Mouse (Mus musculus): ENCODE results near the gene Mrpl40.

The Mrpl40 gene

GRCm38 (mm10) chr16:18836073-18836467, 40.6 kb downstream of the Mrpl40 start:
- in situ Hi-C loops (cut with MboI; ENCODE audit: low pct_unique_long_range_greater_than_20kb in 1 of 2, low sequenced_read_pairs in 2 of 2, unreplicated experiment in 1 of 2) = no loop called here

GRCm38 (mm10) chr16:18833486-18833885, 43.2 kb downstream of the Mrpl40 start:
- in situ Hi-C loops (cut with MboI; ENCODE audit: low pct_unique_long_range_greater_than_20kb in 1 of 2, low sequenced_read_pairs in 2 of 2, unreplicated experiment in 1 of 2) = no loop called here

DNA sequence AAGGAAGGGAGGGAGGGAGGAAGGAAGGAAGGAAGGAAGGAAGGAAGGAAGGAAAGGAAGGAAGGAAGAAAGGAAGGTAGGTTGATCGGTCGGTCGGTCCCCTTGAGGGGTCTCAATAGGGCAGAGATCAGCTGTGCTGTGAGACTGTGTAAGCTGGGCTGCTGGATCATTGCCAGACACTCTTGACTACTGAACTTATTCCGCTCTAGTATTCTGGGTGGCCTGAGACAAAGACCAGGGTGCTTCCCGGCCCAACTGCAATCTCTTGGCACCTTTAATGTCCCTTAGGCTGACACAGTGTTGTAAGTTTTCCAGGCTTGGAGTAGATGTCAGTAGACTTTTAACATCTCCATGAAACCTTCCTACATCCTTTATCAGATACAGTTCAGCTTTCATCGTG, 47.6 kb downstream of the Mrpl40 start:
- in situ Hi-C loops (cut with MboI; ENCODE audit: low pct_unique_long_range_greater_than_20kb in 1 of 2, low sequenced_read_pairs in 2 of 2, unreplicated experiment in 1 of 2) = no loop called here

GRCm38 (mm10) chr16:18828630-18829029, 48.0 kb downstream of the Mrpl40 start:
- in situ Hi-C loops (cut with MboI; ENCODE audit: low pct_unique_long_range_greater_than_20kb in 1 of 2, low sequenced_read_pairs in 2 of 2, unreplicated experiment in 1 of 2) = no loop called here

GRCm38 (mm10) chr16:18822925-18823324, 53.7 kb downstream of the Mrpl40 start:
- in situ Hi-C loops (cut with MboI; ENCODE audit: low pct_unique_long_range_greater_than_20kb in 1 of 2, low sequenced_read_pairs in 2 of 2, unreplicated experiment in 1 of 2) = no loop called here

DNA sequence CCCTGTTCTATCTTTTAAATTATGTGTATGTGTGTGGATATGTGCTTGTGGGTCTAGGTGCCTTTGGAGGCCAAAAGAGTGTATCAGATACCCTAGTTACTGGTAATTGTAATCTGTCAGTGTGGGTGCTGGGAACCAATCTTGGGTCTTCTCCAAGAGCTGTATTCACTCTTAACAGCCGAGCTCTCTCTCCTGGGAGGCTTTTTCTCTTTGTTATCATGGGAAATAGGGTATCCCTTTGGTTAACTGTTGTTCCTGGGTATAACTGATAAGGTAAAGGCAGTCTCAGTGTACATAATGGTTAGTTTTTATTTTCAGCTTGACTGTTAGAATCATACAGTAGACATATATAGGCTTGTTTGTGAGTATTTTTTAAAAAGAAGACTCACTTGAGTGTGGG, 54.3 kb downstream of the Mrpl40 start:
- in situ Hi-C loops (cut with MboI; ENCODE audit: low pct_unique_long_range_greater_than_20kb in 1 of 2, low sequenced_read_pairs in 2 of 2, unreplicated experiment in 1 of 2) = no loop called here
